Mouse (Mus musculus): ENCODE measurements at regions not wholly inside any gene's neighbourhood (a gene's known extent, or its start where the extent isn't known, plus 50 kb on each side); places are given as distances from the start of the nearest gene placed in this dataset.

- TF ChIP-seq MYOD1 (IDR thresholded peaks at IDR 0.05; ENCODE audit: control insufficient read depth in 1 of 3, insufficient read length in 2 of 3, low read depth in 2 of 3) = no peak
- no peak for TF ChIP-seq REST (IDR thresholded peaks at IDR 0.05; ENCODE audit: insufficient read depth, insufficient read length)
- no peak for TF ChIP-seq POLR2A (IDR thresholded peaks at IDR 0.05; ENCODE audit: insufficient read length, low read depth)
- no peak for TF ChIP-seq MAX (IDR thresholded peaks at IDR 0.05; ENCODE audit: low read depth)
- no peak for TF ChIP-seq TCF3 (IDR thresholded peaks at IDR 0.05; ENCODE audit: insufficient read length, low read depth)
- no peak for TF ChIP-seq E2F4 (IDR thresholded peaks at IDR 0.05; ENCODE audit: insufficient read depth)
- TF ChIP-seq USF1 (IDR thresholded peaks at IDR 0.05; ENCODE audit: low read depth) = no peak
- TF ChIP-seq CEBPB (IDR thresholded peaks at IDR 0.05; ENCODE audit: insufficient read depth, poor library complexity, severe bottlenecking) = no peak
- TF ChIP-seq POLR2AphosphoS2 (IDR thresholded peaks at IDR 0.05; ENCODE audit: insufficient read length, low read depth) = no peak
These were observed 65.4 kb downstream of the Syf2 start for GRCm38 (mm10) chr4:134996121-134996520.

Measured in myocyte (in vitro differentiated cells).